In genomic region chr6:127393907-127394600, GRCm38 (mm10) we compare ENCODE assay signal across 11 mouse cellular contexts. TPM values are rescaled to one million over a fixed set of nuclear protein-coding genes. Genes with fewer than 3 reads are reported as not detected.
A peak's percentile ranks its signal among the peaks of the same experiment; 100 is the strongest.
DNase-seq lines count a peak whose midpoint lies in the region; ATAC-seq and TF ChIP-seq lines count a peak whose summit lies in the region.
"Had no signal": no experiment of that assay in that cellular context is flagged by ENCODE, and none has a peak within 500 bp of the region (broad histone marks: within the 10 kb centered on the region; RNA-seq: fewer than 3 reads in every experiment).

No protein-coding gene starts in this region.

- no peak for TF ChIP-seq POLR2A in brain, embryonic 14.5 days (IDR thresholded peaks at IDR 0.05; ENCODE audit: borderline replicate concordance, extremely low read depth, insufficient read depth, insufficient read length, poor library complexity, severe bottlenecking)

- WGBS in kidney, embryonic 14.5 days = 16% methylated on average over 9 of the region's 9 CpGs
- WGBS in forebrain, embryonic 12.5 days = 33% methylated on average over 9 of the region's 9 CpGs
- 34% methylated on average over 9 of the region's 9 CpGs for WGBS in midbrain, embryonic 10.5 days

- TF ChIP-seq CTCF in brain, embryonic 14.5 days (IDR thresholded peaks at IDR 0.05; ENCODE audit: borderline replicate concordance, extremely low read depth, insufficient read depth, insufficient read length) = no peak

- 0 out of 2 replicates have a peak, but pooled peaks have one; percentile 64 for ATAC-seq in kidney, embryonic 14.5 days (ENCODE audit: low FRiP score, low TSS enrichment)
- peak; percentile 71 for ATAC-seq in forebrain, embryonic 12.5 days (ENCODE audit: low FRiP score)

- no peak overlapping the region for H3K27ac ChIP-seq in kidney, embryonic 14.5 days (ENCODE audit: low read depth, low read length)
- peak overlapping the region; percentile 33 for H3K27ac ChIP-seq in forebrain, embryonic 12.5 days
- H3K27ac ChIP-seq in midbrain, embryonic 10.5 days (replicated peaks) = peak overlapping the region; percentile 81
- H3K27ac ChIP-seq: limb, embryonic 15.5 days had no signal

- H3K9me3 ChIP-seq in kidney, embryonic 14.5 days (ENCODE audit: control insufficient read depth, low read length) = no peaks in the 10 kb centered on the region
- H3K9me3 ChIP-seq in forebrain, embryonic 12.5 days = no peaks in the 10 kb centered on the region
- H3K9me3 ChIP-seq in midbrain, embryonic 10.5 days (replicated peaks) = no peaks in the 10 kb centered on the region
- H3K9me3 ChIP-seq: limb, embryonic 15.5 days had no signal

- no peak overlapping the region for H3K4me3 ChIP-seq in kidney, embryonic 14.5 days (ENCODE audit: low read length)
- no peak overlapping the region for H3K4me3 ChIP-seq in forebrain, embryonic 12.5 days (replicated peaks)
- H3K4me3 ChIP-seq in midbrain, embryonic 10.5 days = peak overlapping the region; percentile 27; the same call in 1 of the 2 replicates
- H3K4me3 ChIP-seq: limb, embryonic 15.5 days; myocyte had no signal

- no peak overlapping the region for H3K9ac ChIP-seq in kidney, embryonic 14.5 days (ENCODE audit: low read depth, low read length)
- peak overlapping the region; percentile 29; the same call in 1 of the 2 replicates for H3K9ac ChIP-seq in forebrain, embryonic 12.5 days
- H3K9ac ChIP-seq: limb, embryonic 15.5 days had no signal

- H3K4me1 ChIP-seq in kidney, embryonic 14.5 days (ENCODE audit: control insufficient read depth, insufficient read depth, low read length) = no peaks in the 10 kb centered on the region
- H3K4me1 ChIP-seq in forebrain, embryonic 12.5 days = peaks cover 23% of the 10 kb centered on the region
- peaks cover 33% of the 10 kb centered on the region for H3K4me1 ChIP-seq in midbrain, embryonic 10.5 days
- H3K4me1 ChIP-seq: limb, embryonic 15.5 days had no signal

- no peaks in the 10 kb centered on the region for H3K36me3 ChIP-seq in kidney, embryonic 14.5 days (ENCODE audit: control insufficient read depth, insufficient read depth, low read length)
- H3K36me3 ChIP-seq in forebrain, embryonic 12.5 days (replicated peaks) = no peaks in the 10 kb centered on the region
- no peaks in the 10 kb centered on the region for H3K36me3 ChIP-seq in midbrain, embryonic 10.5 days
- H3K36me3 ChIP-seq: limb, embryonic 15.5 days had no signal

- H3K27me3 ChIP-seq in kidney, embryonic 14.5 days (ENCODE audit: control insufficient read depth, insufficient read depth, low read length) = no peaks in the 10 kb centered on the region
- H3K27me3 ChIP-seq in forebrain, embryonic 12.5 days = no peaks in the 10 kb centered on the region
- no peaks in the 10 kb centered on the region for H3K27me3 ChIP-seq in midbrain, embryonic 10.5 days (ENCODE audit: low read depth, poor library complexity, severe bottlenecking)
- H3K27me3 ChIP-seq: limb, embryonic 15.5 days had no signal

- no peak overlapping the region for H3K4me2 ChIP-seq in kidney, embryonic 14.5 days (replicated peaks; ENCODE audit: low read depth, low read length)
- no peak overlapping the region for H3K4me2 ChIP-seq in forebrain, embryonic 12.5 days
- H3K4me2 ChIP-seq: limb, embryonic 15.5 days had no signal

- intact Hi-C loops in left cerebral cortex, postnatal 36 days (cut with DNase I) = no loop called here
- intact Hi-C loops in left cerebral cortex, postnatal 10 days (cut with DNase I) = no loop called here

- no peak for DNase-seq in kidney, postnatal 36 days
- DNase-seq in brain, embryonic 14.5 days (ENCODE audit: low read depth) = peak; percentile 72
- peak; percentile 75 for DNase-seq in midbrain, embryonic 10.5 days (ENCODE audit: low spot score)
- DNase-seq in left cerebral cortex, adult 8-10 months (ENCODE audit: low spot score in 2 of 2) = no peak
- no peak for DNase-seq in left cerebral cortex, postnatal 36 days (ENCODE audit: low spot score in 2 of 2)
- DNase-seq in left cerebral cortex, postnatal 10 days (ENCODE audit: extremely low spot score in 1 of 2, low spot score in 2 of 2) = no peak
- DNase-seq: layer of hippocampus, adult 9-11 months had no signal

RNA-seq across cellular contexts. Expression of gene Parp11, which starts 52.6 kb away (rescaled TPM):
- 14.2 and 30.7 TPM in 2 replicates for polyA plus RNA-seq in kidney, embryonic 14.5 days (2014; fragmentation: Nextera tagmentation; extraction: Ambion mirVana)
- 86.1 and 86.6 TPM in 2 replicates for polyA plus RNA-seq in brain, embryonic 14.5 days (2012; rRNA removed)
- polyA plus RNA-seq in forebrain, embryonic 12.5 days (2016; fragmentation: Nextera tagmentation; extraction: Ambion mirVana) = 69.2 and 75.3 TPM in 2 replicates
- polyA plus RNA-seq in midbrain, embryonic 10.5 days (2016; fragmentation: Nextera tagmentation; extraction: Ambion mirVana) = 39.0 and 48.4 TPM in 2 replicates
- 10 to 100 TPM; 26.2 to 39.0 (median 35.6) TPM for total RNA-seq in left cerebral cortex, adult 8-10 months (2022)
- 10 to 100 TPM; 33.4 to 41.0 TPM for total RNA-seq in left cerebral cortex, postnatal 36 days (2021)
- total RNA-seq in left cerebral cortex, postnatal 10 days (2021) = 10 to 100 TPM; 40.6 to 45.3 TPM

Comparison
In these comparisons a context has a peak if more than half of its experiments do, and no peak if none do; other contexts are left out.
1. DNase-seq: peak in brain, embryonic 14.5 days (single experiment) and midbrain, embryonic 10.5 days (single experiment); none in kidney, postnatal 36 days (0 of 2), left cerebral cortex, adult 8-10 months (0 of 2), left cerebral cortex, postnatal 36 days (0 of 2) and left cerebral cortex, postnatal 10 days (0 of 2).